Mouse (Mus musculus) small intestine, adult 2 months (tissue): ENCODE results near the gene Elovl6.

Experiments
- CTCF ChIP-seq: fragments of 200-500 bp; IDR thresholded peaks from 2 replicates; pipeline ENCODE4 v1.5.1; 2012; ENCODE audit warnings: low read depth, mild to moderate bottlenecking, control low read depth, inconsistent platforms, low read length, moderate library complexity, mixed read lengths; ENCODE audit not compliant: insufficient replicate concordance, insufficient read length; ENCODE audit errors: extremely low read depth
- POLR2A ChIP-seq: fragments of 200-500 bp; IDR thresholded peaks from 2 replicates; pipeline ENCODE4 v1.6.1; 2012; ENCODE audit warnings: low read depth, mild to moderate bottlenecking, control low read depth, inconsistent platforms, low read length, moderate library complexity

DNA sequence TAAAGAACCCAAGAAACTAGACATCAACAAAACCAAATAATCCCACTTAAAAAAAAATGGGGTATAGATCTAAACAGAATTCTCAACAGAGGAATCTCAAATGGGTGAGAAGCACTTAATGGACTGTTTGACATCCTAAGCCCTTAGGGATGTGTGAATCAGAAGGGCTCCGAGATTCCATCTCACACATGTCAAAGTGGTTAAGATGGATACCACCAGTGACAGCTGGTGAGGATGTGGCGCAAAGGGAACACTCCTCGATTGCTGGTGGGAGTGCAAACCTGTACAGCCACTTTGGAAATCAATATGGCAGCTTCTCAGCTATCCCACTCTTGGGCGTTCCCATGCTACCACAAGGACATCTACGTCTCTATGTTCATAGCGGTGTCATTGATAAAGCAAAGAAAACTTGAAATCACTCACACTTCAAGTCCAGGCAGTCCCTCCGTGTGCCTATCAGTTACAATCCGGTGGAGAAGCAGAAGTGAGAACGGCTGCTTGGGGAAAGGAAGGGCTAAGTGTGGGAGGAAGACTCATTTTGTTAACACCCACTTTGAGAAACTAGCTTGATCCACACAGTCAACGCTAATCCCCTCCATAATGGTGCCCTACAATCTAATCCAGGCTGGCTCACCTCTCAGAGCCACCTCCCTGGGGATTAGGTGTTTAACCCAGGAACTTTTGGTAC is 8.6 kb upstream of the Elovl6 start:
- TF ChIP-seq POLR2A (no peak), CTCF (no peak)
